Mouse (Mus musculus) thymus, adult 2 months (tissue): Measurements from ENCODE around the gene Usb1.

Source experiments
- CTCF ChIP-seq: fragments of 200-500 bp; IDR thresholded peaks from 2 replicates; pipeline ENCODE4 v1.5.1; 2012; ENCODE audit warnings: mild to moderate bottlenecking, control low read depth, low read length, moderate library complexity, borderline replicate concordance; ENCODE audit not compliant: control insufficient read depth, poor library complexity, insufficient read depth; ENCODE audit errors: extremely low read depth
- POLR2A ChIP-seq: fragments of 200-500 bp; IDR thresholded peaks from 2 replicates; pipeline ENCODE4 v1.6.1; 2012; ENCODE audit warnings: mild to moderate bottlenecking, low read length, control low read depth, moderate library complexity; ENCODE audit not compliant: control insufficient read depth, poor library complexity, insufficient read depth; ENCODE audit errors: extremely low read depth

DNA sequence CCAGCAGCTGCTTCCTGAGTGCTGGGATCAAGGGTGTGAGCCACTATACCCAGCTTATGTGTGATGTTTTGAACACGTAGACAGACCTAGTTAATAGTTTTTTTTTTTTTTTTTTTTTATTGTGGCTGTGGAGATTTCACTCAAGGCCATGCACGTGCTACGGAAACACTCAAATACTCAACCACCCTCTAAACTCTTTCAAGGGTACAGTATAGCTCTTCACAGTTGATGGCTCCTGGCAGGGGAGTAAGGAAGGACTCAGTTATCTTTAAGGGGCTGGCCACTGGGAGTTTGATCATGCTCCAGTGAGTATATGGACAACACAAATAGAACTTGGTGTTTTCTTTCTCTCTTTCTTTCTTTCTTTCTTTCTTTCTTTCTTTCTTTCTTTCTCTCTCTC is 52.4 kb downstream of the Usb1 start:
- no peak for TF ChIP-seq POLR2A
- no peak for TF ChIP-seq CTCF
